Mouse (Mus musculus): ENCODE data around the gene Vmn1r75.

Vmn1r75 gene

GRCm38 (mm10) chr7:11874330-11874729 is at the start of gene Vmn1r75:
Vmn1r75 (plus strand) TSS chr7:11874630.
- DNase-seq, result no peak

DNA sequence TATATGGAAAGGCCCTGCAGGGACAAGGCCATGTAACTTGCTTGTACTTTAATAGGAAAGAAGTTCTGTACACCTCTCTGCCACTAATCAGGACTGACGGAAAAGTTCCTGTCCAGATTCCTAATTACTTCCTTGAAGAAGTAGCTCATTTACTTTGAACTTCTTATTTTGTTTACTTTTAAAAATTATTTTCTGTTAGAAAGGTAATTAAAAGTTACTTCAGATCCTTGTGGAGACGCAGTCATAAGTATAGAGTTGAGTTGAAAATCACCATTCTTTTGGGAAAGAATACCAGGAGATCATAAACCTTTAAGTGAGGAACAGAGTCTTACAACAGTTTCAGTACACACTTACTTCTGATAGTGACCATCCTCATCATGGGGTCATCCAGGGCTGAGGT is 40.8 kb upstream of the Vmn1r75 start, which contains the start of gene Vmn1r74:
Vmn1r74 (plus strand) TSS at position 301 of the 400 bp plus-strand sequence.
- DNase-seq, result no peak

Measured in cerebellum, adult 11-12 months (tissue).